Mouse (Mus musculus) brown adipose tissue, adult 24 weeks (tissue): ENCODE measurements around the gene Snrpc. TPM values are rescaled to one million over a fixed set of nuclear protein-coding genes. Genes with fewer than 3 reads are reported as not detected.

Experiments used
- H3K27ac ChIP-seq: fragments of 200-500 bp; replicated peaks from 2 replicates; pipeline ENCODE4 v1.5.1; 2012; ENCODE audit warnings: low read depth, mild to moderate bottlenecking, low read length
- H3K4me1 ChIP-seq: fragments of 200-500 bp; 2 replicates; pipeline ENCODE4 v1.6.1; 2012; ENCODE audit warnings: low read length, mixed read lengths; ENCODE audit not compliant: control insufficient read depth, insufficient read depth, insufficient read length
- H3K4me3 ChIP-seq: fragments of 200-500 bp; 2 replicates; pipeline ENCODE4 v1.5.1; 2012; ENCODE audit warnings: low read depth, mild to moderate bottlenecking, low read length, moderate library complexity; ENCODE audit not compliant: insufficient read depth
- polyA plus RNA-seq: library from polyadenylated mRNA; stranded (reverse); fragments of >200 nt; gene quantifications from 2 replicates; pipeline ENCODE4 v1.2.4, GENCODE M21; 2012; ENCODE audit not compliant: missing spikeins, insufficient read depth, insufficient read length

Gene Snrpc
- polyA plus RNA-seq, 1 experiment = 79.9 TPM

DNA sequence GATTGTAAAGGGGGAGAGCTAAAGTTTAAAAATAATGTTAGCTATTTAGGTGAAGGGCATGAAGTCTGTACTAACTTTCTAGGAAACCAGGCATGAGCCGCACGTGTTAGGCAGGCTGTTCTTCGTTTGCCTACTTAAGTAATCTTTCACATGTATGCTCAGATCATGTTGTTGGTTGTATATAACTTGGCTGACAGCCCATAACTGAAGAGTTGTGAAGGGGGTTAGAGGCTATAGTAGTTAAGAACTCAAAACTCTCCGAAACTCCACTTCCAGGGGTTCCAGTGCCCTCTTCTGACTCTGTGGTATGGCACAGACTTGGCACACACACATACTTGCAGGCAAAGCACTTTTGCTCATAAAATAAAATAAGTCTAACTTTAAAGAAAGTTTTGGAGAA, 28.8 kb downstream of the Snrpc start:
- no peak overlapping the region for H3K4me3 ChIP-seq
- H3K27ac ChIP-seq = no peak overlapping the region
- H3K4me1 ChIP-seq = no peaks in the 10 kb centered on the region

DNA sequence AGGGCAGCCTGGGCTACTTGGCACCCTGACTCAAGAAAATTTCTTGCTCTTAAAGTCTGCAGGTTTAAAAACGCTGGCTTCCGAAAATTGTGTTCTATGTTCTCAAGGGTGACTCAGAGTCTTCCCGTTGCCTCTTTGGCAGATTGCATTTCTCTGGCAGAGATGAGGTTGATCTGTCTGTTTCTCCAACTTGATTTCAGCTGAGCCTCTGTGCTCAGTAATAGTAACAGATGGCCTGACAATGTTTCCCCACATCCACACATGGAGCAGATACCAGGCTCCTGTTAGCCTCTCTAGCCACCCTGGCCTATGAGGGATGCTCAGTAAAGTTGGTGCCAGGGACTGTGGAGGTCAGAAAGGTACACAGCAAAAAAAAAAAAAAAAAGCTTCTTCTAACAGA, 33.9 kb downstream of the Snrpc start:
- no peak overlapping the region for H3K4me3 ChIP-seq
- H3K4me1 ChIP-seq = peaks cover 4% of the 10 kb centered on the region; the same call in 1 of the 2 replicates
- no peak overlapping the region for H3K27ac ChIP-seq

DNA sequence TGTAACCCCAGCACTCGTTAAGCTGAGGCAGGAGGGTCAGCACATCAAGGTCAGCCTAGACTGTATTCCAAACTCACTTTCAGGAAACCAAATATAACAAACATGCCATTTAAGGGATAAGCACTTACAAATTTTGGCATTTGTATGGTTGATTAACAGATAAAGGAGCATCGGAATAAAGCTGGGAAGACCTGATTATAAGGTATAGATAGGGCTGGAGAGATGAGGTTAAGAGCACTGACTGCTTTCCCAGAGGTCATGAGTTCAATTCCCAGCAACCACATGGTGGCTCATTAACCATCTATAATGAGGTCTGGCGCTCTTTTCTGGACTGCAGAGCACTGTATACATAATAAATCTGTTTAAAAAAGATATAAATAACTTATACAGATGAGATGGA, 35.6 kb downstream of the Snrpc start:
- Histone ChIP-seq H3K27ac (no peak overlapping the region), H3K4me1 (peaks cover 7% of the 10 kb centered on the region), H3K4me3 (no peak overlapping the region)

DNA sequence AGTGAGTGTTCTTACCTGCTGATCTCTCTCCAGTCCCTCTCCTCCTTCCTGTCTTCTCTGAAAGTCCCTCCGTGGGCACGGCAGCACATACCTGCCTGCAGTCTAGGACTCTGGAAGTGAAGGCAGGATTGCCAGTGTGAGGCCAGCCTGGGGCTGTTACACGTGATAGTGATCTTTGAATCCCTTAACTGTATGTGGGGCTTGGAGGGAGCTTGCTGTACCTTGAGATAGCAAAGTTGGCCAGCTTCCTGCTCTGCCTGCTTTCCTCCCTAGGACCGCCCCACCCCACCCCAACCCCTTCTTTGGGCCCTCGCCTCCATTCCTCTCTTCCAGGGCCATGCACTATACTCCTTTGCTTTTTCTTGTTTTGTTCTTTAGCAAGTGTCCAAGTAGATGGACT, 36.6 kb downstream of the Snrpc start:
- H3K4me1 ChIP-seq = peaks cover 7% of the 10 kb centered on the region
- H3K27ac ChIP-seq = no peak overlapping the region
- no peak overlapping the region for H3K4me3 ChIP-seq

DNA sequence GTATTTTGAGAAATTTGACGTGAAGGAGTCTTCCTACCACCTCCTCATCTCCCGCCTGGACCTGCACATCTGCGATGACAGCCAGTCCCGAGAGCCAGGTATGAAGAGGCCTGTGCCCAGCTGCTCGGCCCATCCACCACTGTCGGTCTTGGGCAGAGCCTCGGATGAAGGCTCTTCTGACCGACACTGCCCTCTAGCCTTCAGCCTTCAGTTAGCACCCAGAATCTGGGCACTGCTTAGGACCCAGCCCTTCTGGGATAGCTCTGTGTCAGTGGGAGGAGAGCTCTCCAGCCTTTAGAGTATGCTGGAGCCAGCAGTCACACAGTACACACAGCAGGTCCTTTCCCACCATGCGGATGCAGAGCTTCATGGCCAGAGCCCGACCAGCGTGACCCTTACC, 43.6 kb downstream of the Snrpc start:
- peaks cover 6% of the 10 kb centered on the region for H3K4me1 ChIP-seq
- no peak overlapping the region for H3K4me3 ChIP-seq
- H3K27ac ChIP-seq = no peak overlapping the region

DNA sequence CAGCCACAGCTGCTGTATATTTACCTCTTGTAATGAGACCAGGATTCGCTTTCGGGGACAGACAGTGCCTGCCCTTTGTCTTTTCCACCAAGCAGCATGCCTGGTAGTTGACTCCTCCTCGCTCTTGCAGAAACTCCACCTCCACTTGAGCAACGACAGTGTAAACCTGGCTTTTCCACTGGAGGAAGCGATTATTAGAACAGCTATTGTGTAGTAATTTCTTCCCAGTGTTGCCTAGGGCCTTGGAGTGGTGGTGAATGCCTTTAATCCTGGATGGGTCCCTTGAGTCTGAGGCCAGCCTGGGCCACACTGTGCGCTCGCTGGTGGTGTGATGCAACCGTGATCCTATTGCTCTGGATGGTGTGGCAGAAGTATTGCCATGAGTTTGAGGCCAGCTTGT, 45.2 kb downstream of the Snrpc start:
- peaks cover 10% of the 10 kb centered on the region; the same call in 1 of the 2 replicates for H3K4me1 ChIP-seq
- 0 out of 2 replicates have a peak overlapping the region, but pooled peaks have one; percentile 13 for H3K27ac ChIP-seq
- H3K4me3 ChIP-seq = no peak overlapping the region

DNA sequence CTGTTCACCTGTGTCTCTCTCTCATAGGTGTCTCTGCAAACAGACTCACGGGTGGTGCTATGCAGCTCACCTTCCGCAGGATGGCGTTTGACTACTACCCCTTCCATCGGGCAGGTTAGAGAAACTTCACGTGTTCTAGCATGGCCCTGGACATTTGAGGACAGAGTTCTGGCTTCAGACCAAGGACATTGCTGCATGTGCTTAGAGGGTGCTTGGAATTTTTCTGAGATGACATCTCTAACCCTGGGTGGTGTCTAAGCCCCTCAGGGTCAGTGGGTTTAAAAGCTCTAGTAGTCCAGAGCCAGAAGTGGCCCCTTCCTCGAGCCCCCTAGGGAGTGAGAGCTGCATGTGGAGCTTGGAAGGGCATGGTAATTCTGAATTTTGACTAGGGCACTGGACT, 46.0 kb downstream of the Snrpc start:
- no peak overlapping the region for H3K4me3 ChIP-seq
- H3K4me1 ChIP-seq = peaks cover 10% of the 10 kb centered on the region; the same call in 1 of the 2 replicates
- H3K27ac ChIP-seq = no peak overlapping the region

DNA sequence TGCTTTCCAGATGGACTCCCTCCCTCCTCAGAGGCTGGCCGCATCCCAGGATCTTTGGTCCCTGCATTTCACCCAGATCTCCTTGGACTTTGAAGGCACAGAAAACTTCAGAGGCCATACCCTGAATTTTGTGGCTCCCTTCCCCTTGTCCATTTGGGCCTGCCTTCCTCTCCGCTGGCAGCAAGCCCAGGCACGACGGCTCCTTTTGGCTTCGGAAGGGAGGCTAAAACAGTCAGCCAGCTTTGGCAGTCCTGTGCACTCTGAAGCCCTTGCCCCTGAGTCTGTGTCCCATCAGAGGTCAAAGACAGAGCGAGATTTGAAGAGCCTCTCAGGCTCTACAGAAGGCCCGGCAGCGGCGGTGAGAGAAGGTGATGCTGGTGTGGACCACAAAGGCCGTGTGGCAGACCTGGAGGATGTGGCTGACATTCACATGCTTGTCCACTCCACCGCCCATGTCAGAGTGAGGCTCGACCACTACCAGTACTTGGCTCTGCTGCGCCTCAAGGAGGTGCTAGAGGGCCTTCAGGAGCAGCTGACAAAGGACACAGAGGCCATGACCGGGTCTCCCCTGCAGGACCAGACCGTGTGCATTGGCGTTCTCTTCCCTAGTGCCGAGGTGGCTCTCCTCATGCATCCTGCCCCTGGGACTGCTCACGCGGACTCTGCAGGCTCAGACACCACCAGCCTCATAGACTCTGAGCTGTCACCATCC, 48.7 kb downstream of the Snrpc start:
- H3K4me3 ChIP-seq = no peak overlapping the region
- H3K27ac ChIP-seq = 0 out of 2 replicates have a peak overlapping the region, but pooled peaks have one; percentile 35
- peaks cover 10% of the 10 kb centered on the region; the same call in 1 of the 2 replicates for H3K4me1 ChIP-seq

Other genes with a start within 250 kb of the Snrpc start
- 68.4 and 69.5 TPM in 2 replicates for gene Nudt3, start 214.7 kb upstream of the Snrpc start, polyA plus RNA-seq
- gene RPS10-NUDT3, start 202.9 kb upstream of the Snrpc start, polyA plus RNA-seq = not detected in 2 replicates
- 671 and 765 TPM in 2 replicates for gene Rps10, start 201.5 kb upstream of the Snrpc start, polyA plus RNA-seq
- gene Pacsin1, start 182.6 kb upstream of the Snrpc start, polyA plus RNA-seq = not detected in 2 replicates
- not detected in 2 replicates for gene Spdef, start 109.2 kb upstream of the Snrpc start, polyA plus RNA-seq
- gene D17Wsu92e, start 17.5 kb upstream of the Snrpc start, polyA plus RNA-seq = 62.2 and 89.1 TPM in 2 replicates
- gene Uhrf1bp1, start 18.3 kb downstream of the Snrpc start, polyA plus RNA-seq = 6.1 and 11.2 TPM in 2 replicates
- 14.0 and 18.0 TPM in 2 replicates for gene Anks1, start 71.2 kb downstream of the Snrpc start, polyA plus RNA-seq
- gene Taf11, start 71.7 kb downstream of the Snrpc start, polyA plus RNA-seq = 22.7 and 28.8 TPM in 2 replicates
- not detected in 2 replicates for gene Tcp11, start 242.5 kb downstream of the Snrpc start, polyA plus RNA-seq